Mouse (Mus musculus) liver, embryonic 18 days (tissue): ENCODE measurements around the gene Ddx60. TPM values are rescaled to one million over a fixed set of nuclear protein-coding genes. Genes with fewer than 3 reads are reported as not detected.

Source experiments
- polyA plus RNA-seq: library from polyadenylated mRNA; depleted of rRNA; stranded (reverse); fragments of >200 nt; gene quantifications from 2 replicates; pipeline ENCODE4 v1.2.3, GENCODE M21; 2012; rRNA removed

The Ddx60 gene
- polyA plus RNA-seq: 1.4 and 1.5 TPM in 2 replicates

GRCm38 (mm10) chr8:61927777-61928494, at the start of gene Ddx60:
TSS of gene Ddx60 (plus strand) at chr8:61928087.

GRCm38 (mm10) chr8:61902521-61902920, 25.4 kb upstream of the Ddx60 start, which contains the start of gene Palld:
TSS of gene Palld (minus strand) at chr8:61902690.

Other genes with a start within 250 kb of the Ddx60 start
- gene Palld, start 25.4 kb upstream of the Ddx60 start, polyA plus RNA-seq: 5.0 and 5.4 TPM in 2 replicates
- gene Anxa10, start 195.1 kb downstream of the Ddx60 start, polyA plus RNA-seq: 0.04 TPM in 1 of 2 replicates, not detected in the other